In genomic region chr2:30652581-30653037, GRCm38 (mm10) we compare ENCODE assay signal across 8 mouse cellular contexts. TPM values are rescaled to one million over a fixed set of nuclear protein-coding genes. Genes with fewer than 3 reads are reported as not detected.
DNase-seq lines count a peak whose midpoint lies in the region; ATAC-seq and TF ChIP-seq lines count a peak whose summit lies in the region.

No protein-coding gene starts in this region.

- H3K4me3 ChIP-seq in left cerebral cortex, adult 2 months: no peak overlapping the region
- H3K4me3 ChIP-seq in forebrain, embryonic 16.5 days (replicated peaks; ENCODE audit: low read length): no peak overlapping the region
- no peak overlapping the region for H3K4me3 ChIP-seq in hindbrain, embryonic 12.5 days
- no peak overlapping the region for H3K4me3 ChIP-seq in stomach, postnatal 0 days (ENCODE audit: low read depth, low read length)

- H3K27me3 ChIP-seq in forebrain, embryonic 16.5 days (replicated peaks; ENCODE audit: control insufficient read depth, insufficient read depth, low read length): no peaks in the 10 kb centered on the region
- no peaks in the 10 kb centered on the region for H3K27me3 ChIP-seq in hindbrain, embryonic 12.5 days
- H3K27me3 ChIP-seq in stomach, postnatal 0 days (ENCODE audit: control insufficient read depth, insufficient read depth, low read length): no peaks in the 10 kb centered on the region

- no peak for TF ChIP-seq EP300 in stomach, postnatal 0 days (optimal IDR thresholded peaks at IDR 0.05)

- H3K27ac ChIP-seq in left cerebral cortex, adult 2 months: peak overlapping the region; percentile 97
- peak overlapping the region; percentile 86 for H3K27ac ChIP-seq in forebrain, embryonic 16.5 days (ENCODE audit: low read length)
- peak overlapping the region; percentile 93 for H3K27ac ChIP-seq in hindbrain, embryonic 12.5 days
- H3K27ac ChIP-seq in stomach, postnatal 0 days (replicated peaks): peak overlapping the region; percentile 83

- intact Hi-C loops in left cerebral cortex, adult 2 months (cut with DNase I): no loop called here

- peak; percentile 42 for ATAC-seq in forebrain, embryonic 16.5 days
- peak; percentile 33 for ATAC-seq in hindbrain, embryonic 12.5 days (ENCODE audit: low FRiP score)
- ATAC-seq in stomach, postnatal 0 days (ENCODE audit: low FRiP score, low TSS enrichment): peak; percentile 52; the same call in 1 of the 2 replicates

- 9% methylated on average over 13 of the region's 13 CpGs for WGBS in forebrain, embryonic 16.5 days
- 4% methylated on average over 13 of the region's 13 CpGs for WGBS in hindbrain, embryonic 12.5 days
- 18% methylated on average over 13 of the region's 13 CpGs for WGBS in stomach, postnatal 0 days

- H3K4me1 ChIP-seq in forebrain, embryonic 16.5 days (replicated peaks; ENCODE audit: control insufficient read depth, insufficient read depth, low read length): peaks cover 52% of the 10 kb centered on the region
- H3K4me1 ChIP-seq in hindbrain, embryonic 12.5 days: peaks cover 77% of the 10 kb centered on the region
- H3K4me1 ChIP-seq in stomach, postnatal 0 days (replicated peaks; ENCODE audit: control insufficient read depth, insufficient read depth): peaks cover 2% of the 10 kb centered on the region; the same call in 1 of the 2 replicates

- 0 out of 2 replicates have a peak overlapping the region, but pooled peaks have one; percentile 4 for H3K4me2 ChIP-seq in forebrain, embryonic 16.5 days (ENCODE audit: low read length)
- H3K4me2 ChIP-seq in hindbrain, embryonic 12.5 days (replicated peaks): peak overlapping the region; percentile 15
- H3K4me2 ChIP-seq in stomach, postnatal 0 days (replicated peaks; ENCODE audit: low read depth): no peak overlapping the region

- no peak for TF ChIP-seq CTCF in left cerebral cortex, adult 2 months (IDR thresholded peaks at IDR 0.05)
- TF ChIP-seq CTCF in stomach, postnatal 0 days (IDR thresholded peaks at IDR 0.05; ENCODE audit: low read depth): no peak

- DNase-seq in left cerebral cortex, adult 2 months (ENCODE audit: extremely low spot score in 1 of 2, low spot score in 2 of 2): no peak
- DNase-seq in left cerebral cortex, adult 11 months (ENCODE audit: low spot score): no peak
- DNase-seq in lung, postnatal 14 days: peak; percentile 49
- peak; percentile 44 for DNase-seq in stomach, postnatal 0 days (ENCODE audit: low spot score)
- no peak for DNase-seq in layer of hippocampus, adult 18-20 months (ENCODE audit: low spot score in 2 of 2)
- DNase-seq in layer of hippocampus, postnatal 36 days: no peak

- H3K9me3 ChIP-seq in forebrain, embryonic 16.5 days (ENCODE audit: control insufficient read depth, low read length): no peaks in the 10 kb centered on the region
- H3K9me3 ChIP-seq in hindbrain, embryonic 12.5 days (replicated peaks): no peaks in the 10 kb centered on the region
- no peaks in the 10 kb centered on the region for H3K9me3 ChIP-seq in stomach, postnatal 0 days (ENCODE audit: control insufficient read depth, low read length)

- H3K9ac ChIP-seq in forebrain, embryonic 16.5 days (replicated peaks; ENCODE audit: low read depth, low read length): peak overlapping the region; percentile 45
- H3K9ac ChIP-seq in hindbrain, embryonic 12.5 days: peak overlapping the region; percentile 23
- H3K9ac ChIP-seq in stomach, postnatal 0 days (ENCODE audit: low read length): 0 out of 2 replicates have a peak overlapping the region, but pooled peaks have one; percentile 8

- no peaks in the 10 kb centered on the region for H3K36me3 ChIP-seq in forebrain, embryonic 16.5 days (ENCODE audit: control insufficient read depth, insufficient read depth)
- no peaks in the 10 kb centered on the region for H3K36me3 ChIP-seq in hindbrain, embryonic 12.5 days
- no peaks in the 10 kb centered on the region for H3K36me3 ChIP-seq in stomach, postnatal 0 days (ENCODE audit: control insufficient read depth, insufficient read depth, low read length)

RNA-seq across cellular contexts. Expression of gene Cstad, which starts 57.8 kb away (rescaled TPM):
- total RNA-seq in left cerebral cortex, adult 2 months (2021): 1 to 10 TPM; 2.8 to 5.7 TPM
- 0.89 and 0.93 TPM in 2 replicates for polyA plus RNA-seq in forebrain, embryonic 16.5 days (2015; fragmentation: Nextera tagmentation; extraction: Ambion mirVana)
- polyA plus RNA-seq in hindbrain, embryonic 12.5 days (2016; fragmentation: Nextera tagmentation; extraction: Ambion mirVana): 0.45 and 0.89 TPM in 2 replicates
- 0.57 and 0.63 TPM in 2 replicates for polyA plus RNA-seq in stomach, postnatal 0 days (2015; fragmentation: Nextera tagmentation; extraction: Ambion mirVana)
- total RNA-seq in layer of hippocampus, adult 18-20 months (2021): 1 to 10 TPM; 4.5 to 5.3 TPM
- total RNA-seq in layer of hippocampus, postnatal 36 days (2021): 1 to 10 TPM; 3.5 to 4.0 TPM

Comparison
In these comparisons a context has a peak if more than half of its experiments do, and no peak if none do; other contexts are left out.
1. DNase-seq: peak in lung, postnatal 14 days (single experiment) and stomach, postnatal 0 days (single experiment); none in left cerebral cortex, adult 2 months (0 of 2), left cerebral cortex, adult 11 months (single experiment), layer of hippocampus, adult 18-20 months (0 of 2) and layer of hippocampus, postnatal 36 days (0 of 2).
2. Peak in every context shown above with its lines, with median percentiles within 50 percentile points of each other: H3K27ac ChIP-seq, ATAC-seq and H3K9ac ChIP-seq.